24 mouse cellular contexts compared by ENCODE assay signal in genomic region chr6:97658921-97659320, GRCm38 (mm10). TPM values are rescaled to one million over a fixed set of nuclear protein-coding genes. Genes with fewer than 3 reads are reported as not detected.
A peak's percentile ranks its signal among the peaks of the same experiment; 100 is the strongest.
DNase-seq lines count a peak whose midpoint lies in the region; ATAC-seq and TF ChIP-seq lines count a peak whose summit lies in the region.
"Had no signal": no experiment of that assay in that cellular context is flagged by ENCODE, and none has a peak within 500 bp of the region (broad histone marks: within the 10 kb centered on the region; RNA-seq: fewer than 3 reads in every experiment).

No protein-coding gene starts in this region.

- DNase-seq in ES-E14 (ENCODE audit: low read depth, low spot score), result peak; percentile 25
- DNase-seq in ZHBTc4 (ENCODE audit: low read depth, low spot score), result peak; percentile 79
- no peak for DNase-seq in spleen, postnatal 14 days (ENCODE audit: low spot score in 2 of 2)
- DNase-seq in left cerebral cortex, postnatal 36 days (ENCODE audit: low spot score in 2 of 2), result no peak
- DNase-seq: adrenal gland, adult 2 months; adrenal gland, postnatal 10 days; adrenal gland, postnatal 25 days; cerebellum, adult 11 months; cerebellum, adult 18-20 months; cerebellum, adult 8-10 months; cerebellum, adult 9-11 months; cerebellum, postnatal 14 days; cerebellum, postnatal 36 days had no signal

- H3K4me3 ChIP-seq in ES-Bruce4 (ENCODE audit: low read depth, low read length), result no peak overlapping the region
- peak overlapping the region in 1 of 2 experiments; percentile 37; a peak in 2 of 4 replicates for H3K4me3 ChIP-seq in ES-E14 (ENCODE audit: insufficient read depth in 1 of 2, low read depth in 1 of 2, low read length in 2 of 2, poor library complexity in 1 of 2, severe bottlenecking in 1 of 2)
- H3K4me3 ChIP-seq: embryonic facial prominence, embryonic 10.5 days; embryonic facial prominence, embryonic 12.5 days; erythroblast, embryonic 14.5 days; forebrain, embryonic 10.5 days; forebrain, embryonic 12.5 days had no signal

- H3K27me3 ChIP-seq in ES-Bruce4 (ENCODE audit: control insufficient read depth, insufficient read depth, low read length, poor library complexity, severe bottlenecking), result no peaks in the 10 kb centered on the region; the same call in 1 of the 2 replicates
- H3K27me3 ChIP-seq: embryonic facial prominence, embryonic 12.5 days; forebrain, embryonic 12.5 days had no signal

- TF ChIP-seq POLR2A in ES-Bruce4 (IDR thresholded peaks at IDR 0.05; ENCODE audit: insufficient read depth, low read length), result no peak

- intact Hi-C loops in left cerebral cortex, postnatal 36 days (cut with DNase I), result no loop called here

- H3K27ac ChIP-seq in ES-Bruce4 (ENCODE audit: insufficient read depth, low read length), result peak overlapping the region; percentile 1; the same call in 1 of the 2 replicates
- H3K27ac ChIP-seq in ES-E14 (ENCODE audit: insufficient read depth, low read depth, low read length, poor library complexity, severe bottlenecking), result no peak overlapping the region
- H3K27ac ChIP-seq: embryonic facial prominence, embryonic 10.5 days; embryonic facial prominence, embryonic 12.5 days; forebrain, embryonic 10.5 days; forebrain, embryonic 12.5 days had no signal

- TF ChIP-seq EP300 in ES-Bruce4 (IDR thresholded peaks at IDR 0.05; ENCODE audit: insufficient read depth, low read depth, low read length), result no peak

- peaks cover 5% of the 10 kb centered on the region for H3K4me1 ChIP-seq in ES-Bruce4 (ENCODE audit: control insufficient read depth, insufficient read depth, low read length)
- H3K4me1 ChIP-seq in ES-E14 (ENCODE audit: control insufficient read depth in 2 of 2, insufficient read depth in 2 of 2, low read length in 2 of 2, poor library complexity in 1 of 2), result peaks cover 0 to 4% of the 10 kb centered on the region in 2 experiments; a peak in 1 of 4 replicates
- H3K4me1 ChIP-seq: embryonic facial prominence, embryonic 10.5 days; embryonic facial prominence, embryonic 12.5 days; forebrain, embryonic 10.5 days; forebrain, embryonic 12.5 days had no signal

- H3K9ac ChIP-seq in ES-Bruce4 (ENCODE audit: low read depth, poor library complexity, severe bottlenecking), result no peak overlapping the region
- no peak overlapping the region for H3K9ac ChIP-seq in ES-E14 (ENCODE audit: insufficient read depth, low read depth, low read length, poor library complexity, severe bottlenecking)
- H3K9ac ChIP-seq: embryonic facial prominence, embryonic 12.5 days; forebrain, embryonic 12.5 days had no signal

- no peak for ATAC-seq in erythroblast, adult 5-6 weeks (replicated peaks; ENCODE audit: low FRiP score, poor library complexity, severe bottlenecking)
- ATAC-seq: forebrain, embryonic 14.5 days; forebrain, embryonic 16.5 days had no signal

- in situ Hi-C loops in ES-E14 (cut with MboI; ENCODE audit: low sequenced_read_pairs in 2 of 2, unreplicated experiment in 2 of 2), result no loop called here

- TF ChIP-seq CTCF in ES-Bruce4 (IDR thresholded peaks at IDR 0.05; ENCODE audit: low read depth, low read length), result no peak

- H3K36me3 ChIP-seq in ES-Bruce4 (ENCODE audit: control insufficient read depth, insufficient read depth, low read length, poor library complexity, severe bottlenecking) (no peaks in the 10 kb centered on the region), ES-E14 (ENCODE audit: control insufficient read depth, insufficient read depth, low read length, poor library complexity, severe bottlenecking) (no peaks in the 10 kb centered on the region)
- H3K36me3 ChIP-seq: embryonic facial prominence, embryonic 10.5 days; embryonic facial prominence, embryonic 12.5 days; forebrain, embryonic 10.5 days; forebrain, embryonic 12.5 days had no signal

- H3K9me3 ChIP-seq in ES-Bruce4 (replicated peaks; ENCODE audit: control insufficient read depth, insufficient read depth, low read length, poor library complexity, severe bottlenecking) (peaks cover 12% of the 10 kb centered on the region), ES-E14 (ENCODE audit: control insufficient read depth, insufficient read depth, low read depth, low read length) (0 out of 2 replicates have a peak, but pooled peaks cover 5% of the 10 kb centered on the region)

TF ChIP-seq in ES-E14, 5 proteins besides CTCF, POLR2A, EP300 and RAD21:
- TF ChIP-seq MAFK (IDR thresholded peaks at IDR 0.05; ENCODE audit: insufficient read depth, low read depth, low read length), result no peak
- TF ChIP-seq ZNF384 (IDR thresholded peaks at IDR 0.05; ENCODE audit: low read depth, low read length), result no peak
- no peak for TF ChIP-seq HCFC1 (IDR thresholded peaks at IDR 0.05; ENCODE audit: borderline replicate concordance, insufficient read depth, low read length)
- TF ChIP-seq CHD2 (IDR thresholded peaks at IDR 0.05; ENCODE audit: low read depth, low read length), result no peak
- TF ChIP-seq ZC3H11A (IDR thresholded peaks at IDR 0.05; ENCODE audit: borderline replicate concordance, low read depth, low read length), result no peak

RNA-seq across cellular contexts. Expression of gene Frmd4b, which starts 41.6 kb away (rescaled TPM):
- 25.6 and 27.8 TPM in 2 replicates for polyA plus RNA-seq in ES-Bruce4 (2011; ENCODE audit: insufficient read depth, insufficient read length, low read depth, missing spikeins)
- 2.1 and 3.2 TPM in 2 replicates for total RNA-seq in ES-E14 (2012; rRNA removed)
- total RNA-seq in left cerebral cortex, postnatal 36 days (2021), result 10 to 100 TPM; 13.7 to 20.4 TPM
- total RNA-seq in erythroblast, adult 5-6 weeks (2015; ENCODE audit: low replicate concordance), result 4.8 and 6.1 TPM in 2 replicates
- 2.9 and 3.2 TPM in 2 replicates for total RNA-seq in erythroblast, adult 5-6 weeks (2017; ENCODE audit: low replicate concordance)
- total RNA-seq: MEL had no signal
- polyA plus RNA-seq: C2C12; erythroblast, embryonic 14.5 days had no signal

Comparison
In these comparisons a context has a peak if more than half of its experiments do, and no peak if none do; other contexts are left out.
1. DNase-seq: peak in ES-E14 (single experiment) and ZHBTc4 (single experiment); none in spleen, postnatal 14 days (0 of 2) and left cerebral cortex, postnatal 36 days (0 of 2).